Mouse (Mus musculus) MEL-GATA-1-ER (cell line): ENCODE measurements around the gene Hras.

Experiments used
- DNase-seq: peaks from one replicate; pipeline ENCODE4 v3.0.0-alpha.2; 2012; ENCODE audit warnings: low read depth; ENCODE audit errors: extremely low read depth

Gene Hras

DNA sequence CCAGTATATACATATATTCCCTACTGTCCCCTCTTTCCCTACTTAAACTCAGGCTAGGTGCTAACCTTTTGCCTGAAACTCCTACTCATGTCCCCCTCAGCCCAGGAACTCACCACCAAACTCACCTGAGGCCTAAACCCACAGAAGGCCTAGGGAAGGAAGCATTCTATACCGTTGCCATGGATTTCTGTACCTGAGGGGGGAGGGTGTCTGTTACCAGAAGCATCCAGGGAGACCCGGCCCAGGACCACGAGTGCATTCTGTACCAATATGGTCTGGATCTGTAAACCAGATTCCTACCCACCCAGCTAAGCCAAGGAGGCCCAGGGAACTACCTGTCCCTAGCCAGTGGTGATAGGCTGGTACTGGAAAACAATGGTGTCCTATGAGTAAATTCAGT, 20.5 kb upstream of the Hras start:
- DNase-seq = no peak

DNA sequence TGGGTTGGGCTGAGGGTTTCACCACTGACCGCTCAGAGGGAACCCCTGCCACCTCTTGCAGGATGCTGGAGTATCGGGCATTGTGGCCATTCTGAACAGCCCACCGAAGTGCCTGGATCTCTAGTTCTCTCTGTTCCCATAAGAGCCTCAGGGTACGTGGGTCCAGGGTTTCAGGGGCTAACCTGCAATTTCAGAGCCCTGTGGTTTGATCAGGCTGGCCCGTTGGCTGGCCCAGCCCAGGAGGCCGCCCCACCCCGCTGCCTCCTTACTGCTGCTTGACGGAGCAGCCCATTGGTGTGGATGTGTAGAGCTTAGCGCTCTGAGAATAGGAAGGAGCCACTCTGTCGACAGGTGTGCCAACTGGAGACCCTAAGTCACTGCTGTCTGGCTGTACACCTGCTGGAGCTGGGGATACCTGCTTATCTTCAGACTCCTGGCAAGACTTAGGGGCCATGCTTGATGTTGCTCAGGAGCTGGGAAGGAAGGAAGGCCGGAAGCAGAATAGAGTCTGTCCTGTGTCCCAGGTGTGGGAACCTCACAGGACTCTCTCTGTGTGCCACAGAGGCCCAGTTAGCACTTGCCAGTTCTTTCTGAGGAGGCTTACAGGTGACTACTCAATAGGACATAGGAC, 19.9 kb upstream of the Hras start, which contains the start of gene Lmntd2:
Gene Lmntd2 (minus strand): TSS at position 476 of the 631 bp plus-strand sequence.
- no peak for DNase-seq

DNA sequence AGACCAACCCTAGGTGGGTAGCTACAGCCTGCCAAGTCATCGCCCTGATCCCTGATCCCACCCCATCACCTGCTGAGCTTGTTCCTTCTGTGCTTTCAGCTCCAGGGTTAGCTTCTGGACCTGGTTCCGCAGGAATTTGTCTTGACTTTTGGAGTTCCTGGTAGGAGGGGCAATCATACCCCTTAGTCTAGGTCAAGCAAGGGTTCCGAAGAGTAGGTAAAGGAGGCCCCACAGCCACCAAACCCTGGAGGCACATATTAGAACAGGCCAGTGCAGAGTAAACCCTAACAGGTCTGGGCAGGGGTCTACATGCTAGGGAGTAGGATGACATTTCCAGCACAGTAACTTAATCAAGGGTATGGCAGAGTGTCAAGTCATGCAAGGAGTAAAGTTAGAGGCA, 19.3 kb upstream of the Hras start:
- no peak for DNase-seq

DNA sequence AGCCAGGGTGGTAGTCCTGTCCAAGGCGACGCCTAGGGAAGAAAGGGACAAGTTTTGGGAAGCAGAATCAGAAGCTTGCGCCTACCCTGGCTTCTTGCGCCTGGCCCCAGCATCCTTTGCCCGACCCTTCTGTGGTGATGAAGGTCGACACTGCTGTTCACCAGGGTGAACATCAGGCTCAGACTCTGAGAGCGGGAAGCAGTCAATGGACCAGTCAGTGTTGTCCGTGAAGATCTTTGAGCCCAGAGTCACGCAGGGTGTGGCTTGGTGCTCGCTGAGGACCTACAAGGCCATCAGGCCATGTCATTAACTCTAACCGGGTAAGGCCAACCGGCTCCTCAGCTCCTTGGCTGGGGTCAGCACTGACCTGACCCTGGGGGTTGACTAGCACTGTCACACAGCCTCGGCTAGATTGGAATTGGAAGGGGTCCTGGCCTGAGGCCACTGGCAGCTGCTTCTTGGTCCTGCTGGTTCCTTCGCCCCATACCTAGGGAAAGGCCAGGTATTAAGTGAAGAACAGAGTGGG, 16.9 kb upstream of the Hras start:
- no peak for DNase-seq

DNA sequence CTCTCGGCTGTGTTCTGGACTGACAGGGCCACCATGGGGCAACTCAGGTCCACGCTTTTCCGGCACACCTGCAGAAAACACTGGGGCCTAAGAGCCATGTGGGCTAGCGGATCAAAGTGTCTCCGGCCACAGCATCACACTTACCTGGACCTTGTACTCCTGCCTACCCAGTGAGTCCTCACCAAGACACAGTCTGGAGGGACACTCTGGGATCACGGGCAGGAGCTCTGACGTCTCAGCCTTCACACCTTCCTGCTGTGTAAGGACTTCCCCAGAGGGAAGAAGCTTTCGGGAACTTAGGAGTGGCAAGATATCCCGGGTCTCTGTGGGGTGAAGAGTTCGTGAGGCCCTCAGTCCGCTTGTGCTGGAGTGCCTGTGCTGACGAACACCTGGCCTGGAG, 16.3 kb upstream of the Hras start:
- no peak for DNase-seq

DNA sequence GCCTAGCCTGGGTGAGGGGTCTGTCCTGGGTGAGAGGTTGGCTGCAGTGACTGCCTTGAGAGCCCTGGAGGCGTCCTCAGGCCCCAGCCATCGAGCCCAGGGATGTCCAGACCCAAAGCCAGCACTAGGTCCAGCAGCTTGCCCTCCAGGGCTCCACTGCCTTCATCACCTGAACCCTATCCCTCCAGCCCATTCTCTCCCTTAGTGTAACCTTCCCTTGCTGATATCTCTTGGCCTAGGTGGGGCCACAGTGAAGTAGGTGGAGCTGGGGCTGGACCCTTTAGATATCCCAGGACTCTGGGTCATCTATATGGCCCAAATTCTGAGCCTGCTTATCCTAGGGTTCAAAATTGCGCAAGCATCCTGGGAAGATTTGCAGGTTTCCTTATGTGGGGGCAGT, 15.7 kb upstream of the Hras start:
- no peak for DNase-seq

DNA sequence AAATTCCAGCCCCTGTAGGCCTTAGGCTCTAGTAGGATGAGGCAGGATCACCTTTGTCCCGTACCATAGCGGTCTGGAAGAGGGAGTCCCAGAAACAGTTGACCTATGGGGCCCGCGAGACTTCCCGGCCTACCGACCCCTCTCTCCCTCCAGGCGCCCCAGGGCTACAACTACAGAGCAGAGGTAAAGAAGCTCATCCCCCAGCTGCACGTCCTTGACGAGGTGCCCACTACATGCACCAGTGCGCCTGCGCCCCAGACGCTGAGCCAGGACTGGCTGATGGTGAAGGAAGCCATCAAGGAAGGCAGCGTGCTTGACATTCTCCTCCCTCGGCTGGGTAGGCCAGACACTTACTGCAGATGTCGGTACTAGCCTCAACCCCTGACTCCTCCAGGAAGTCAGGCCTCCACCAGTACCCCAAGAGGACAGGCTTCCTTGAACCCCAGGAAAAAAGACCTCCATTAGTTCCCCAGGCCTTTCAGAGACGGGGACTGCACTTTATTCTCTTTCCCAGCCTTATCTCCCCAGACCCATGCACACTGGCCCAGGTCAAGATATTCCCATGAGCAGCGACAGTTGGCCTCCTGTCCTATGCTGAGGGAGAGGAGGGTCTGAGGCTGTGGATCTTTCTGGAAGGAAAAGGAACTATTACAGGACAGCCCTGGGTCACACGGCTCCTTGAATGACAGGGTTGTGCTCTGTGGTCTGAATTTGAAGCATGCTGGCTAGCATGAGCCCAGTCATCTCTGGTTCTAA, 12.6 kb upstream of the Hras start:
- no peak for DNase-seq

DNA sequence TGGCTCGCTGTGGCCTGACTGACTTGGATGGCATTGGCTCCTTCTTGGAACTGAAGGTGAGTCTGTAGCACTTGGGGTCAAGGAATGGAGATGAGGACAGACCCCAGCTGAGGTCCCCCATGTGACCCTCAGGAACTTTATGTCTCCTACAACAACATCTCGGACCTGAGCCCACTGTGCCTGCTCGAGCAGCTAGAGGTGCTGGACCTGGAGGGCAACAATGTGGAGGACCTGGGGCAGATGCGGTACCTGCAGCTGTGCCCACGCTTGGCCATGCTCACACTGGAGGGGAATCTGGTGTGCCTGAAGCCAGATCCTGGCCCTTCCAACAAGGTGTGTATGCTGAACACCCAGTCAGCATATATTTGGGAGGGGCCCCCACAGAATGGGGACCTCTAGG, 11.7 kb upstream of the Hras start:
- no peak for DNase-seq

DNA sequence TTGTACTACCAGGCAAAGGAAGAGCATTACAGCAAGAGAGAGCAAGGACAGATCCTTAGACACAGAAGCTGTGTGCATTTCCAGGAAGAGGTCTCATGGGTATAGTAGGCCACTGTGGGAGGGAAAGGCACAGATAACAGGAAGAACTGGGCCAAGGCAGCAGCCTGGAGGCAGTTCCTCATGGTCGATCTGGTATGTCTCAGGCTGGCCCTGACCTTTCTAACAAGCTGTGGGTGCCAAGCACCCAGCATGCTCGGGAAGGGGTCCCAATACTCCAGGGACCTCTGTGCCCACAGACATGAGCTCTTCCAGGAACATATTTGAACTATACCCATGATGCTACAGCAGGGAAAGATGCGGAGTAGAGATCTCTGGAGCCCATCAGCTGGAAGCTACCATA, 10.7 kb upstream of the Hras start:
- DNase-seq = no peak

DNA sequence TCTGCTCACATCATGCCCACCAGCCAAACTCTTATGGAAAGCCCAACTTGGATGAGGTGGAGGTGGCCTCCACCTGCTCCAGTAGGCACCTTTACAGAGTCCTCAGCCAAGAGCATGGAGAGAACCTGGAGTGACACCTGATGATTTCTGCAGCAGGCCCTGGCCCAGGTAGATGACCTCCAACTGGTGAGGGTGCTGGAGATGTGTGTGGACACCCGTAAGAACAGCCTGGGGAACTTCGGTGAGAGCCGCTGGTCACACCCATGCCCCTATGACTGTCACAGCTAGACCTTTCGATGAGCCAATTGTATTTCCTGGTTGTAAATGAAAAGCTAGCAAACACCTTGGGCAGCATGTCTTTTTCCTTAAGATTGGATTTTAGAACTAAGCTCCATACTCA, 4.3 kb upstream of the Hras start:
- no peak for DNase-seq

DNA sequence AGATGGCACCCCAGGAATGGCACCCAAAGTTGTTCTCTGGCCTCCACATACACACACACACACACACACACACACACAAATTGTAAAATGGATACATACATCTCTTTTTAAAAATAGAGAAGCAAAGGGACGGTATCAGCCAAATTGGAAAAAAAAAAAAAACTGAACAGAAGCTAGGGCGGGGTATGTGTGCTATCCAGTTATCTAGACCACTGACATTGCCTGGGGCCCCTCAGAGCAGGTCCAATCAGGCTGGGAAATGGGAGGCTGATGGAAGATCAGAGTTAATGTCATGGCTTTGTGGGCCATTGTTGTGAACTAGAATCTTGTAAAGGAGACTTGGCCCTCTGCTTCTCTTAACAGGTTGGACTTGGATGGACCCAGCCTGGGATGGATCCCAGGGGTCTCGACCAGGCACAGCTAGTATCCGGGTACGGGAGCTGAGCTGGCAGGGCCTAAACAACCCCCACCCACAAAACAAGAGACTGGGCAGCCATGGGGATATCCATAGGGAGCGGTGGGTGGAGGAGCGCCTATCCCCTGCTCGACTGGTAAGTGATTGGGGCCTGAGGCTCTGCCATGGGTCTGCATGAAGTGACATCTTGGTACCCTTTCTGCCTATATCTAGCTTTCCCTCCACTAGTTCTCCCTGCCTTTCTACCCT, 2.9 kb upstream of the Hras start:
- DNase-seq = peak; percentile 25

DNA sequence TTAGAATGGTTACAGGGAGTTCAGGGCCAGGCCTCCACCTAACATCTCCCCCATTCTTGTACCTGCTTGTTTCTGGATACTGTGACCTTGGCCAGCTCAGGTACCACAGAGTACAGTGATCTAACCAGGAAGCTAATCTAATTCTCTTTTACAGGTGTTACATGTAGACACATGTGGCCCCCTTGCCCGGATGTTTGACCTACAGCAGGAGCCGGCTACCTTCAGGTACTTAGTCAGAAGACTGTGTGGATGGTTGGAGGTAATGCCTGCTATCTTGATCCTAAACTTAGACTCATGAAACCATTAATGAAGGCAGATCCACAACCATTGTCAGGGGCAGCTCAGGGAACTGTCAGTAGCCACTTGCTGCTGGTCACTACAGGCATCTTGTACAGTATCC, 1.9 kb upstream of the Hras start:
- no peak for DNase-seq

DNA sequence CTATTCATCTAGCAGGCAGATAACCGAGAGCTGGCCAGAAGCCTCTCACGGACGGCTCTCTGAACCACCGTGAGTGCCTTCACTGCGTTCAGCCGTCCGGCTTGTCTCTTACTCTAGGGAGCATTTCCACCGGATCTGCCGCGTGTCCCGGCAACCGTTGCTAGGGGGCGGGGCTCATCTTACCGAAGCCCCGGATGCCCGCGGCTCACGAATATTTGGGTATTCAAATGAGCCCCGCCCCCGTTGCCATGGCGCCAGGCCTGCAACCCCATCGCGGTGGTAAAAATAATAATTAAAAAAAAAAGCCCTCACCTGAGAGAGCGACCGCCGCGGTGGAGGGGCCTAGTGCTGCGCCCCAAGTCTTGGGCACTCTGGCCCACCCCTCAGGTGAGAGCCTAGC, 1.0 kb upstream of the Hras start:
- peak; percentile 74 for DNase-seq

DNA sequence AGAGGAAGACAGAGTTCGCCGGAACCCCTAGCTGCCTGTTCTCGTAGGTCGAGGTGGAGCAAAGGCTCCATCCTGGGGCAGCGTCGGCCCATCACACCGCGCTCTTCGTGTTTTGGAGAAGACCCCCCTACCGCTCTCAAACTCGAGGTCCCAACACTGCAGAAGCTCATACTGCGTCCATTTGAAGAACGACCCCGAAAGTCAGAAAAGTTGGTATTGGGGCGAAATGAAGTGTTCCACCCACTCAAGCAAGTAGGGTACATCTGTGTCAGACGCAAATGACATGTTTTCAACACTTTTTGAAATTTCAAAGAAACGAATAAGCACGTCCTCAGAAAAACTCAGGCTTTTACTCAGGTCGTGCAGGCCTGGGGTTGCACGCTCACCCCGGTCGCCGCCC, 604 bp upstream of the Hras start:
- peak; percentile 26 for DNase-seq

DNA sequence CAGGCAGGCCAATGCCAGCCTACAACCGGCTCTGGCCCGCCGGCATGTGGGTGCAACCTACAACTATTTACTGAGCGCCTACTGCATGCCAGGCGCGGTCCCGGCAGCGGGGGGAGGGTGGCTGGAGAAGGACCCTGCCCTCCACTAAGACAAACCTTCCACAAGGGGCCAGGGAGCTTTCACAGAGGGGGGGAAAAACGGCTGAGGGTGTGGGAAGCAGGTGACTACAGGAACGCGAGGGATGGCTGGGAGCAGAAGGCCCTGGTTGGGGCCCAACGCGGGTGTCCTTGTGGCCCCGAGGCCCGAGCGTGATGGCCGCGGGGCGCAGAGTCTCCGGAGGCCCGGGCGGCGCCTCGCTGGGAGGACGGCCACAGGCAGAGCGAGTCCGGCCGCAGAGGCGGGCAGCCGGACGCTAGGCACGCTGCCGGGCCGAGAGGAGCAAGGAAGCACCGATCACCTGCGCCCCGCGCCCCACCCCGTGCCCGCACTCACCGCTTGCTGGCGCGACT, 403 bp downstream of the Hras start:
- DNase-seq = no peak

DNA sequence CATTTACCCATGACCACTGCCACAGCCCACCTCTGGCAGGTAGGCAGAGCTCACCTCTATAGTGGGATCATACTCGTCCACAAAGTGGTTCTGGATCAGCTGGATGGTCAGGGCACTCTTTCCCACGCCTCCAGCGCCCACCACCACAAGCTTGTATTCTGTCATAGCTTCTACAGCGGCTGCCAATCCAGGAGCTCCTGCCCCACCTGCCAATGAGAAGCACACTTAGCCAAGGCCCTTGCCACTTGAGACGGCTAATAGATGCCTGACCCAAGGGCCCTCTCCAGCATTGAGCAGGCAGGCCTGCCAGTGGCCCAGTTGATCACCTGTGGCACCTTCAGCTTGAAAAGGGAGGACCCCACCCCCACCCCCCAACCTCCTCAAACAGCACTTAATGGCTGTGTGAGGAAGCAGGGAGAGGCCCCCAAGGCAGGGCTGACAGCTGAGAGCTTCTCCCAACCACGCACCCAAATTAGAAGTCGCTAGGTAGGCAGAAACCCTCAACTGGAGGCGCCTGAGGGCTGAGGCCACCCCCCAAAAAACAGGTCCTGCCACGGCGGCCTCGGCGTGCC, 943 bp downstream of the Hras start:
- DNase-seq = no peak

DNA sequence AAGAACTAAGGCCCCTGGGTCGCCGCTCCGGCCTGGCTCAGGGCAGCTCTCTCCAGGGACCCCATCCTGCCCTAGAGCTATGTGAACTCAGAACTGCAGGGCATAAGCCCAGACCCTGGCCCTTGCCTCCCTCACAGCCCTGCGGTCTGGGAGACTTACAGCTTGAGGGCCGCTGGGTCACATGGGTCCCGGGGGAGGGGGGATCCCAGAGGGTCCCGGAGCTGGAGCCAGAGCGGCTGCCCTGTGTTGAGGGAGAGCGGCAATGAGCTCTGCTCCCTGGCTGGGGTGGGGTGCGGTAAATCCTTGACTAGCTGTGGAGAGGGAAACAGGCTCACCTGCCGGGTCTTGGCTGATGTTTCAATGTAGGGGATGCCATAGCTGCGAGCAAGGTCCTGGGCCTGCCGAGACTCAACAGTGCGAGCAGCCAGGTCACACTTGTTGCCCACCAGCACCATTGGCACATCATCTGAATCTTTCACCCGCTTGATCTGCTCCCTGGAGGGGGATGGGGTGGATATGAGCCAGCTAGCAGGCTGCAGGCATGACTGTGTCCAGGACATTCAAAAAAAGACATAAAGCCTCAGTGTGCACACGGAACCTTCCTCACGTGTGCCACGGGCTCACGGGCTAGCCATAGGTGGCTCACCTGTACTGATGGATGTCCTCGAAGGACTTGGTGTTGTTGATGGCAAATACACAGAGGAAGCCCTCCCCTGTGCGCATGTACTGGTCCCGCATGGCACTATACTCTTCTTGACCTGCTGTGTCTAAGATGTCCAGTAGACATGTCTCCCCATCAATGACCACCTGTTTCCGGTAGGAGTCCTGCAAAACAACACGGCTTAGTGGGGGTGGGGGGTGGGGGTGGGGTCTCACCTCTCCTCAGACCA, 1.8 kb downstream of the Hras start:
- no peak for DNase-seq

DNA sequence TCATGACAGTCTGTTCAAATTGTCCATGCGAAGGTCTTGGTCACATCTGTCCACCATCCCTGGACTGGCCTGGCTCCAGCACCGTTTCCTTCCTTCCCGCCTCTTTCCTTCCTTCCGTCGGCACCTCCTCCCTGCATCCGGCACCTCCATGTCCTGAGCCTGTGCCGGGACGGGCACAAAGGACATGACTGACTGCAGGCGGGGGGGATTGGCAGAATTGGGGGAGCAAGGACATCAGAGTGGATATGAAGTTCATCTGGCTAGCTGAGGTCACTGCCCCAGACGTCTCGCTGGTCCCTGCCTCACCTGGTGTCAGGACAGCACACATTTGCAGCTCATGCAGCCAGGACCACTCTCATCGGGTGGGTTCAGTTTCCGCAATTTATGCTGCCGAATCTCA, 2.8 kb downstream of the Hras start:
- DNase-seq = no peak

DNA sequence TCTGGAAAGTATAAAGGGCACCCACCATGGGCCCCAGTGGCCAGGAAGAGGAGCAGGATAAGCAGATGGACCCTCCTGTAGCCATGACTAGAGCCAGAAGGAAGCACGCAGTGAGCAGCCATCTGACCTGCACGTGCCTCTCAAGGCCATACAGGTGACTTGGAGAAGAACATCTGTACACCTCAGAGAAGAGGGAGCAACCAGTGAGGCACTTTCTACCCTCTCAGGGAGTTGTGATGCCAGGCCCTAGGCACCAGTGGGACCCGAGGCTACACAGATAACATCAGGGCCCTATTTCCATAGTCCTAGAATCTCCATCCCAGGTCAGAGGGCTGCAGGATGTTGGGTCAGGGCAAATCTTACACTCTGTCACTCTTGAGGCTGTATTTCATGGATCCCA, 3.6 kb downstream of the Hras start:
- no peak for DNase-seq

DNA sequence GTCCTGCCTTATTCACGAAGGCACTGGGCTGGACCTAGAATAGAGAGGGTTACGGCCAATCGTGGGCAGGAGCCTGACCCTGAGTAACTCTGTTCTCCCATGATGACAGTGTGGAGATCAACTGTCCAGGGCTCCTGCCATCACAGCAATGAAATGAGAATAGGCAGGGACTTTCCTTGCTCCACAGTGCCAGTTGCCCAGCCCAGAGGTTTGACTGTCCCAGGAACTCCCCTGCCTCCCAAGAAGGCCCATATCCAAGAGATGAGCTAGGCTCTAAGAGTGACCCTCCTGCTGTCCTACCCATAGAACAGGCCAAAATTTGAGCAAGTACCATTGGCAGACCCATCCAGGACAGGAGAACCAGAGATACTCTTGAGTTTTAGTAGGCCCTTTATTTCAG, 5.1 kb downstream of the Hras start:
- no peak for DNase-seq

DNA sequence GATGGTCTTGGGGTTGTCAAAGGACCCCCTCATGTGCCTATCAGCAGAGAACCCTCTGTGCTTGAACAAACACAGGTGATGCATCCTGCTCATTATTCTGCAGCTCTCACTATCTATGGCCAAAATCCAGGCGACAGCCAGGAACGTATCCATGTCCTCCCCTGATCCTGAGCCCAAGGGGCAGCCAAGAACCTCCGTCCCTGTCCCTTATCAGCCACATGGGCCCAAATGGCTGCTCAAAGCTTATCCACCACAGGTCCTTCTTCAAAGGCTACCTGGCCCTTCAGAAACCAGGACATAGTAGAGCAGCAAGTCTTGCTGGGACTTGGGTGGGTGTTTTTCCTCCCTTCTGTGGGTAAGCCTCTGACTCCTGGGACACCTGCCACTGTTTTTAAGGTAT, 5.6 kb downstream of the Hras start:
- no peak for DNase-seq
